Mouse (Mus musculus): Measurements from ENCODE around the gene Tesc. TPM values are rescaled to one million over a fixed set of nuclear protein-coding genes. Genes with fewer than 3 reads are reported as not detected.

Tesc gene
- total RNA-seq (2021) = 100 to 1,000 TPM in 1 of 2 experiments, 10 to 100 TPM in 1; 80.0 to 100 TPM

- DNase-seq (ENCODE audit: extremely low spot score in 1 of 2, low spot score in 1 of 2) = peak in 1 of 2 experiments; percentile 53
These were observed at the start of gene Tesc for GRCm38 (mm10) chr5:118027698-118028190. TSS of gene Tesc (plus strand) at chr5:118027743.

GRCm38 (mm10) chr5:117978159-117978697 lies 49.3 kb upstream of the Tesc start:
- no peak for DNase-seq (ENCODE audit: extremely low spot score in 1 of 2, low spot score in 1 of 2)

- DNase-seq (ENCODE audit: extremely low spot score in 1 of 2, low spot score in 1 of 2) = no peak
These were observed 48.5 kb upstream of the Tesc start for GRCm38 (mm10) chr5:117979082-117979481.

GRCm38 (mm10) chr5:117980921-117981320 lies 46.6 kb upstream of the Tesc start:
- DNase-seq (ENCODE audit: extremely low spot score in 1 of 2, low spot score in 1 of 2) = no peak

- no peak for DNase-seq (ENCODE audit: extremely low spot score in 1 of 2, low spot score in 1 of 2)
These were observed 45.6 kb upstream of the Tesc start for GRCm38 (mm10) chr5:117981943-117982342.

- DNase-seq (ENCODE audit: extremely low spot score in 1 of 2, low spot score in 1 of 2) = no peak
These were observed 41.2 kb upstream of the Tesc start for GRCm38 (mm10) chr5:117986327-117986726.

GRCm38 (mm10) chr5:117987891-117988290 lies 39.7 kb upstream of the Tesc start:
- no peak for DNase-seq (ENCODE audit: extremely low spot score in 1 of 2, low spot score in 1 of 2)

- no peak for DNase-seq (ENCODE audit: extremely low spot score in 1 of 2, low spot score in 1 of 2)
These were observed 39.2 kb upstream of the Tesc start for GRCm38 (mm10) chr5:117988367-117988766.

GRCm38 (mm10) chr5:117989773-117990172 lies 37.8 kb upstream of the Tesc start:
- DNase-seq (ENCODE audit: extremely low spot score in 1 of 2, low spot score in 1 of 2) = no peak

GRCm38 (mm10) chr5:117990957-117991356 lies 36.6 kb upstream of the Tesc start:
- no peak for DNase-seq (ENCODE audit: extremely low spot score in 1 of 2, low spot score in 1 of 2)

GRCm38 (mm10) chr5:117993550-117993949 lies 34.0 kb upstream of the Tesc start:
- no peak for DNase-seq (ENCODE audit: extremely low spot score in 1 of 2, low spot score in 1 of 2)

- no peak for DNase-seq (ENCODE audit: extremely low spot score in 1 of 2, low spot score in 1 of 2)
These were observed 32.1 kb upstream of the Tesc start for GRCm38 (mm10) chr5:117995372-117995901.

GRCm38 (mm10) chr5:117995911-117996310 lies 31.6 kb upstream of the Tesc start:
- no peak for DNase-seq (ENCODE audit: extremely low spot score in 1 of 2, low spot score in 1 of 2)

GRCm38 (mm10) chr5:117996581-117996980 lies 31.0 kb upstream of the Tesc start:
- DNase-seq (ENCODE audit: extremely low spot score in 1 of 2, low spot score in 1 of 2) = no peak

GRCm38 (mm10) chr5:117997434-117997970 lies 30.0 kb upstream of the Tesc start:
- DNase-seq (ENCODE audit: extremely low spot score in 1 of 2, low spot score in 1 of 2) = no peak

- no peak for DNase-seq (ENCODE audit: extremely low spot score in 1 of 2, low spot score in 1 of 2)
These were observed 28.5 kb upstream of the Tesc start for GRCm38 (mm10) chr5:117999061-117999460.

GRCm38 (mm10) chr5:117999584-117999983 lies 28.0 kb upstream of the Tesc start:
- DNase-seq (ENCODE audit: extremely low spot score in 1 of 2, low spot score in 1 of 2) = no peak

GRCm38 (mm10) chr5:118002059-118002458 lies 25.5 kb upstream of the Tesc start:
- peak; percentile 66 to 83 for DNase-seq (ENCODE audit: extremely low spot score in 1 of 2, low spot score in 1 of 2)

- DNase-seq (ENCODE audit: extremely low spot score in 1 of 2, low spot score in 1 of 2) = peak; percentile 47 to 87
These were observed 22.9 kb upstream of the Tesc start for GRCm38 (mm10) chr5:118004619-118005018.

GRCm38 (mm10) chr5:118005728-118006127 lies 21.8 kb upstream of the Tesc start:
- no peak for DNase-seq (ENCODE audit: extremely low spot score in 1 of 2, low spot score in 1 of 2)

GRCm38 (mm10) chr5:118008344-118008743 lies 19.2 kb upstream of the Tesc start:
- no peak for DNase-seq (ENCODE audit: extremely low spot score in 1 of 2, low spot score in 1 of 2)

GRCm38 (mm10) chr5:118010872-118011271 lies 16.7 kb upstream of the Tesc start:
- DNase-seq (ENCODE audit: extremely low spot score in 1 of 2, low spot score in 1 of 2) = no peak

Data from layer of hippocampus, postnatal 25 days (tissue).